Mouse (Mus musculus) cortical plate, adult 2 months (tissue): ENCODE results near the gene Ascc3. TPM values are rescaled to one million over a fixed set of nuclear protein-coding genes. Genes with fewer than 3 reads are reported as not detected.

Source experiments
- H3K27ac ChIP-seq: fragments of 200-500 bp; 2 replicates; pipeline ENCODE4 v1.5.1; 2012; ENCODE audit warnings: low read length, control low read depth, inconsistent platforms; ENCODE audit not compliant: insufficient read depth
- H3K4me1 ChIP-seq: fragments of 200-500 bp; 2 replicates; pipeline ENCODE4 v1.6.1; 2011; ENCODE audit warnings: low read length; ENCODE audit not compliant: control insufficient read depth, insufficient read depth
- H3K4me3 ChIP-seq: fragments of 200-500 bp; 2 replicates; pipeline ENCODE4 v1.5.1; 2011; ENCODE audit warnings: mild to moderate bottlenecking, low read length, control low read depth; ENCODE audit not compliant: insufficient read depth
- CTCF ChIP-seq: fragments of 200-500 bp; IDR thresholded peaks from 2 replicates; pipeline ENCODE4 v1.5.1; 2011; ENCODE audit warnings: mild to moderate bottlenecking, control low read depth, low read length; ENCODE audit not compliant: insufficient read depth; ENCODE audit errors: extremely low read depth
- POLR2A ChIP-seq: fragments of 200-500 bp; IDR thresholded peaks from 2 replicates; pipeline ENCODE4 v1.6.1; 2011; ENCODE audit warnings: mild to moderate bottlenecking, low read length, control low read depth; ENCODE audit not compliant: insufficient read depth; ENCODE audit errors: extremely low read depth
- polyA plus RNA-seq: library from polyadenylated mRNA; depleted of rRNA; stranded (reverse); fragments of >200 nt; gene quantifications from 2 replicates; pipeline ENCODE4 v1.2.3, GENCODE M21; 2012

The Ascc3 gene
- polyA plus RNA-seq, 1 experiment, result 15.0 TPM

- TF ChIP-seq POLR2A, result no peak
- TF ChIP-seq CTCF, result 0 out of 2 replicates have a peak, but pooled peaks have one; percentile 2
- Histone ChIP-seq H3K4me3 (no peak overlapping the region), H3K27ac (no peak overlapping the region), H3K4me1 (no peaks in the 10 kb centered on the region)
These were observed 305.3 kb downstream of the Ascc3 start for GRCm38 (mm10) chr10:50897530-50898471.

- Histone ChIP-seq H3K4me1 (no peaks in the 10 kb centered on the region), H3K4me3 (no peak overlapping the region)
- no peak for TF ChIP-seq CTCF
- TF ChIP-seq POLR2A, result no peak
These were observed 306.2 kb downstream of the Ascc3 start for GRCm38 (mm10) chr10:50898621-50899020.

GRCm38 (mm10) chr10:50899846-50900745, 307.6 kb downstream of the Ascc3 start:
- H3K27ac ChIP-seq, result no peak overlapping the region
- no peak overlapping the region for H3K4me3 ChIP-seq
- no peak for TF ChIP-seq CTCF
- TF ChIP-seq POLR2A, result no peak
- no peaks in the 10 kb centered on the region for H3K4me1 ChIP-seq

More at GRCm38 (mm10) chr10:50898621-50899020, 306.2 kb downstream of the Ascc3 start:
- H3K27ac ChIP-seq, result no peak overlapping the region
